Mouse (Mus musculus) CH12.LX (cell line): Measurements from ENCODE around the gene Ces2h. TPM values are rescaled to one million over a fixed set of nuclear protein-coding genes. Genes with fewer than 3 reads are reported as not detected.

ENCODE experiments used
- DNase-seq: peaks from one replicate; pipeline ENCODE4 v3.0.0-alpha.2; 2013; ENCODE audit errors: extremely low read depth
- H3K27ac ChIP-seq: 2 replicates; pipeline ENCODE4 v1.5.1; 2012; ENCODE audit warnings: low read depth, mild to moderate bottlenecking, control low read depth, moderate library complexity; ENCODE audit not compliant: insufficient read depth
- H3K27me3 ChIP-seq: replicated peaks from 2 replicates; pipeline ENCODE3; 2012; ENCODE audit warnings: inconsistent platforms
- H3K36me3 ChIP-seq, 2 experiments: replicated peaks in 1 of 2; 2 replicates each; pipeline versions ENCODE3 to v1.6.1; 2012; ENCODE audit warnings: inconsistent platforms in 1 of 2, low read length in 1 of 2, mild to moderate bottlenecking in 1 of 2, mixed read lengths in 1 of 2, moderate library complexity in 1 of 2; ENCODE audit not compliant: control insufficient read depth in 1 of 2, insufficient read depth in 1 of 2
- H3K4me1 ChIP-seq, 2 experiments: 2 replicates each; pipeline ENCODE4 v1.6.1; 2012; ENCODE audit warnings: inconsistent platforms in 1 of 2, moderate library complexity in 1 of 2; ENCODE audit not compliant: insufficient read depth in 2 of 2, control insufficient read depth in 1 of 2
- H3K4me2 ChIP-seq: 2 replicates; pipeline ENCODE4 v1.6.1; 2012; ENCODE audit warnings: low read depth, mild to moderate bottlenecking, control low read depth; ENCODE audit not compliant: poor library complexity, insufficient read depth, severe bottlenecking
- H3K4me3 ChIP-seq, 3 experiments: fragments of 150-350 bp in 1 of 3; sonication (generic) in 1 of 3; replicated peaks in 1 of 3; 2 replicates each; pipeline versions ENCODE3 to v1.5.1; 2011 to 2012; ENCODE audit warnings: low read depth in 2 of 3, low read length in 2 of 3, mild to moderate bottlenecking in 2 of 3, moderate library complexity in 2 of 3, control low read depth in 1 of 3, improper control_type of control experiment in 1 of 3, inconsistent platforms in 1 of 3, mixed read lengths in 1 of 3; ENCODE audit not compliant: poor library complexity in 1 of 3
- H3K79me2 ChIP-seq: replicated peaks from 2 replicates; pipeline ENCODE4 v1.6.1; 2012; ENCODE audit warnings: mild to moderate bottlenecking, moderate library complexity; ENCODE audit not compliant: control insufficient read depth, poor library complexity, insufficient read depth, severe bottlenecking; ENCODE audit errors: extremely low read depth
- H3K9ac ChIP-seq: 2 replicates; pipeline ENCODE4 v1.6.1; 2012; ENCODE audit warnings: low read depth, mild to moderate bottlenecking, control low read depth, moderate library complexity; ENCODE audit not compliant: insufficient read depth
- H3K9me3 ChIP-seq: replicated peaks from 2 replicates; pipeline ENCODE3; 2012; ENCODE audit warnings: low read length, inconsistent platforms, mixed read lengths
- BHLHE40 ChIP-seq: IDR thresholded peaks from 2 replicates; pipeline ENCODE4 v1.6.1; 2011; ENCODE audit warnings: mild to moderate bottlenecking, low read depth, low read length, improper control_type of control experiment
- CHD1 ChIP-seq: IDR thresholded peaks from 2 replicates; pipeline ENCODE4 v1.6.1; 2012; ENCODE audit warnings: low read depth, low read length, improper control_type of control experiment, inconsistent platforms
- E2F4 ChIP-seq: IDR thresholded peaks from 2 replicates; pipeline ENCODE4 v1.6.1; 2011; ENCODE audit warnings: low read depth, low read length, improper control_type of control experiment; ENCODE audit not compliant: insufficient replicate concordance
- ELF1 ChIP-seq: IDR thresholded peaks from 2 replicates; pipeline ENCODE4 v1.6.1; 2014; ENCODE audit warnings: low read depth, mild to moderate bottlenecking, inconsistent platforms, low read length, improper control_type of control experiment
- ETS1 ChIP-seq: conservative IDR thresholded peaks from 2 replicates; pipeline ENCODE4 v1.6.1; 2012; ENCODE audit warnings: low read depth, mild to moderate bottlenecking, inconsistent platforms, low read length, improper control_type of control experiment, moderate library complexity
- JUND ChIP-seq: conservative IDR thresholded peaks from 2 replicates; pipeline ENCODE4 v1.6.1; 2011; ENCODE audit warnings: low read depth, low read length, improper control_type of control experiment
- KAT2A ChIP-seq: IDR thresholded peaks from 2 replicates; pipeline ENCODE4 v1.6.1; 2012; ENCODE audit warnings: low read length, improper control_type of control experiment, inconsistent platforms; ENCODE audit not compliant: insufficient replicate concordance
- MEF2A ChIP-seq: IDR thresholded peaks from 2 replicates; pipeline ENCODE4 v1.6.1; 2014; ENCODE audit warnings: low read depth, mild to moderate bottlenecking, inconsistent platforms, low read length, improper control_type of control experiment, borderline replicate concordance
- MYC ChIP-seq: IDR thresholded peaks from 2 replicates; pipeline ENCODE4 v1.6.1; 2011; ENCODE audit warnings: low read depth, mild to moderate bottlenecking, improper control_type of control experiment, low read length
- NELFE ChIP-seq: IDR thresholded peaks from 2 replicates; pipeline ENCODE4 v1.6.1; 2011; ENCODE audit warnings: low read depth, low read length, improper control_type of control experiment
- SIN3A ChIP-seq: IDR thresholded peaks from 2 replicates; pipeline ENCODE4 v1.6.1; 2012; ENCODE audit warnings: low read length, improper control_type of control experiment, inconsistent platforms
- SMC3 ChIP-seq: IDR thresholded peaks from 2 replicates; pipeline ENCODE4 v1.6.1; 2011; ENCODE audit warnings: low read depth, low read length, improper control_type of control experiment
- TBP ChIP-seq: conservative IDR thresholded peaks from 2 replicates; pipeline ENCODE4 v1.6.1; 2011; ENCODE audit warnings: low read depth, low read length, improper control_type of control experiment
- UBTF ChIP-seq: IDR thresholded peaks from 2 replicates; pipeline ENCODE4 v1.6.1; 2012; ENCODE audit warnings: low read depth, mild to moderate bottlenecking, inconsistent platforms, low read length, improper control_type of control experiment, moderate library complexity
- ZKSCAN1 ChIP-seq: IDR thresholded peaks from 2 replicates; pipeline ENCODE4 v1.6.1; 2012; ENCODE audit warnings: low read depth, inconsistent platforms, low read length, improper control_type of control experiment, borderline replicate concordance
- dilution Hi-C: fragments of 300-500 bp; cut with MboI; formaldehyde crosslinking; loops from 2 replicates; pipeline ENCODE4 v1.14.3; 2020; ENCODE audit warnings: low sequenced_read_pairs; ENCODE audit not compliant: extremely low pct_unique_long_range_greater_than_20kb, extremely low pct_ligation_motif_present
- in situ Hi-C: fragments of 300-500 bp; cut with MboI; formaldehyde crosslinking; loops from 3 replicates; pipeline ENCODE4 v1.14.3; 2019; ENCODE audit warnings: low sequenced_read_pairs, low pct_ligation_motif_present, low pct_unique_long_range_greater_than_20kb, mixed read lengths
- polyA plus RNA-seq: library from polyadenylated mRNA; unstranded; fragments of >175 nt; gene quantifications from 2 replicates; pipeline ENCODE4 v1.2.1, GENCODE M21; 2012; ENCODE audit warnings: low read depth; ENCODE audit not compliant: insufficient read length
- total RNA-seq, 2 experiments: library from RNA; depleted of rRNA; stranded (reverse); fragments of 300-350 nt in 1 of 2; fragments of >200 nt in 1 of 2; gene quantifications; 2 replicates each; pipeline ENCODE4 v1.2.3; 2012 to 2014

Ces2h gene
- total and polyA plus RNA-seq, 3 experiments = not detected

- Histone ChIP-seq H3K4me3 (no peak within 1 kb of the TSS), H3K27me3 (peaks cover 21% of the 10 kb centered on the region), H3K4me2 (no peak within 1 kb of the TSS), H3K9ac (no peak within 1 kb of the TSS), H3K4me1 (no peaks in the 10 kb centered on the region), H3K79me2 (no peaks in the 10 kb centered on the region), H3K36me3 (no peaks in the 10 kb centered on the region), H3K9me3 (no peaks in the 10 kb centered on the region), H3K27ac (no peak within 1 kb of the TSS)
- in situ Hi-C loops = loop anchor here (25.0 kb wide), 1 partner anchor 286 kb away; no protein-coding TSS in a partner anchor
- TF ChIP-seq MEF2A = no peak
- no peak for TF ChIP-seq KAT2A
- no peak for TF ChIP-seq MYC
- no peak for TF ChIP-seq JUND
- TF ChIP-seq ZKSCAN1 = no peak
- no peak for TF ChIP-seq TBP
- TF ChIP-seq CHD1 = no peak
- no peak for TF ChIP-seq UBTF
- TF ChIP-seq ETS1 = no peak
- no peak for TF ChIP-seq ELF1
- TF ChIP-seq E2F4 = no peak
- dilution Hi-C loops = no loop called here
- DNase-seq = no peak
Measured at GRCm38 (mm10) chr8:105048371-105048854, 47.8 kb downstream of the Ces2h start, which contains the start of gene Ces3a. Gene Ces3a (plus strand): TSS chr8:105048601.

- H3K79me2 ChIP-seq = no peaks in the 10 kb centered on the region
- TF ChIP-seq JUND (no peak), BHLHE40 (no peak), SIN3A (no peak), NELFE (no peak), CHD1 (no peak), SMC3 (no peak)
- H3K27ac ChIP-seq = no peak overlapping the region
- DNase-seq = no peak
- no peaks in the 10 kb centered on the region for H3K4me1 ChIP-seq
- H3K4me3 ChIP-seq = no peak overlapping the region
- in situ Hi-C loops (no loop called here), dilution Hi-C loops (no loop called here)
- no peak overlapping the region for H3K4me2 ChIP-seq
- H3K9me3 ChIP-seq = no peaks in the 10 kb centered on the region
- H3K9ac ChIP-seq = no peak overlapping the region
- H3K36me3 ChIP-seq = no peaks in the 10 kb centered on the region
- peaks cover 28% of the 10 kb centered on the region for H3K27me3 ChIP-seq
Measured at GRCm38 (mm10) chr8:105056211-105056610, 55.6 kb downstream of the Ces2h start.
